Mouse (Mus musculus) fat pad, adult 2 months (tissue): ENCODE results near the gene Duox1.
"Not testable (repeated sequence)": the region's sequence is repeated elsewhere in the genome, so short reads cannot be mapped to it uniquely, and the experiment has no call there.

Experiments used
- DNase-seq: peaks from one replicate; pipeline ENCODE4 v3.0.0-alpha.2; 2011; ENCODE audit warnings: low read depth, low spot score; ENCODE audit errors: extremely low read depth

Duox1 gene

GRCm38 (mm10) chr2:122374666-122375331 lies 59.3 kb downstream of the Duox1 start:
- DNase-seq = no peak

- DNase-seq = no peak
Measured at GRCm38 (mm10) chr2:122375391-122375991, 60.0 kb downstream of the Duox1 start.

GRCm38 (mm10) chr2:122376041-122376561 lies 60.6 kb downstream of the Duox1 start:
- no peak for DNase-seq

GRCm38 (mm10) chr2:122377215-122377674 lies 61.8 kb downstream of the Duox1 start:
- DNase-seq = no peak

GRCm38 (mm10) chr2:122377751-122378246 lies 62.3 kb downstream of the Duox1 start:
- no peak for DNase-seq

- no peak for DNase-seq
Measured at GRCm38 (mm10) chr2:122378421-122379291, 63.2 kb downstream of the Duox1 start.

- no peak for DNase-seq
Measured at GRCm38 (mm10) chr2:122379292-122379650, 63.8 kb downstream of the Duox1 start.

GRCm38 (mm10) chr2:122380768-122381311 lies 65.4 kb downstream of the Duox1 start:
- DNase-seq = no peak

GRCm38 (mm10) chr2:122381329-122382103 lies 66.0 kb downstream of the Duox1 start:
- DNase-seq = no peak

- DNase-seq = no peak
Measured at GRCm38 (mm10) chr2:122382121-122382520, 66.6 kb downstream of the Duox1 start.

GRCm38 (mm10) chr2:122385095-122385494 lies 69.6 kb downstream of the Duox1 start:
- no peak for DNase-seq

GRCm38 (mm10) chr2:122387135-122387534 lies 71.7 kb downstream of the Duox1 start:
- not testable (repeated sequence) for DNase-seq

GRCm38 (mm10) chr2:122396150-122396549 lies 80.7 kb downstream of the Duox1 start:
- no peak for DNase-seq
